Mouse (Mus musculus): ENCODE results near the gene Exoc6b. TPM values are rescaled to one million over a fixed set of nuclear protein-coding genes. Genes with fewer than 3 reads are reported as not detected.

The Exoc6b gene
- total RNA-seq, 2 experiments from 2014 or later: 9.8 to 11.7 TPM

DNA sequence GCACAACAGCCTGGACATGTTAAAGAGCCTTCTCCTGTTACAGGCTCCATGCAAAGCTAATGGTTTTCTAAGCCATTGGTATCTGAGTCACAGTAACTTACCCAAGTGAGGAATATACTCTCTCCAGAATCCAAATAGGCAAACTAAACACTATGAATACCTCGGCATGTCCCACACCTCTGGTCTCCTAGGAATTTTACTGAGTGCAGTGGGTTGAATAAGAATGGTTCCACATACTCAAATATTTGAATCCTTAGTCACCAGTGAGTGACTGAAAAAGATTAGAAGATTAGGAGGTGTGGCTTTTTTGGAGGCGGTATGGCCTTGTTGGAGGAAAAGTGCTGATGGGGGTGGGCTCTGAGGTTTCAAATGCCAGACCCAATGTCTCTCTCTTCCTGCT is 55.4 kb downstream of the Exoc6b start:
- no peak for DNase-seq
- intact Hi-C loops (cut with DNase I; ENCODE audit: low total_unique reads): loop anchor here (5.0 kb wide), 1 partner anchor 92 kb away; no protein-coding TSS in a partner anchor

DNA sequence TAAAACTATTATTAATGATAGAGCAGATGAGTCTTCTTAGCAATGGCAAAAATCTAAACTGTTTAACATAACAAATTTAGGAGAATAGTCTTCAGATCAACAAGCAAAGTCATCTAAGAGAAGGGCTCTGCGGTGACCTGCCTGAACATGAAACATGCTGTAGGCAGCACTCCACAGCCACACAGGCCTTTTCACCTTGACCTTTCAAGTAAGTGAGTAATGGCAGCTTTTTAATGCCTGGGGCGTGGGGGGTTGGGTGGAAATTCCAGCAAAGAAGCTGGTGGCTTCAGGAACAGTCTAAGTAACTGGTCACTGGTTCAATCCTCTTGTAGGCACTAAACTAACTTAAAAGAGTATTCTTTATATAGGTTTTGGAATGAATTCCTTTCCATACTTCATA is 58.9 kb downstream of the Exoc6b start:
- no peak for DNase-seq
- intact Hi-C loops (cut with DNase I; ENCODE audit: low total_unique reads): loop anchor here (5.0 kb wide), 1 partner anchor 88 kb away; no protein-coding TSS in a partner anchor

DNA sequence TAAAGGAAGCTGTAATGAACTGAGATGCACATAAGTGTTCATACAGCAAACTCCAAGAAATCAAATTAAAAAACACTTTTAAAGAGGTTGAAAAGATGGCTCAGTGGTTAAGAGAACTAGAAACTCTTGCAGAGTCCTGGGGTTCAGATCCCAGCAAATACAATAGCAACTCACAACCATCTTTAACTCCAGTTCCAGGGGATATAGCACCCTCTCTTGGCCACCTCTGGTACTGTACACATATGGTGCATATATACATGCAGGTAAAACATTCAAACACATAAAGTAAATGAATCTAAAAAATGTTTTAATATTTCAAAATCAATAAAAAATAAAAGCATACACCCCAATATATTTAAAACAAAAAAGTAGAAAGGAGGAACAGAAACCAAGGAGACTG is 73.9 kb downstream of the Exoc6b start:
- no peak for DNase-seq
- intact Hi-C loops (cut with DNase I; ENCODE audit: low total_unique reads): no loop called here

GRCm38 (mm10) chr6:84976563-84976971 is 92.7 kb downstream of the Exoc6b start:
- peak; percentile 4 for DNase-seq
- intact Hi-C loops (cut with DNase I; ENCODE audit: low total_unique reads): no loop called here

DNA sequence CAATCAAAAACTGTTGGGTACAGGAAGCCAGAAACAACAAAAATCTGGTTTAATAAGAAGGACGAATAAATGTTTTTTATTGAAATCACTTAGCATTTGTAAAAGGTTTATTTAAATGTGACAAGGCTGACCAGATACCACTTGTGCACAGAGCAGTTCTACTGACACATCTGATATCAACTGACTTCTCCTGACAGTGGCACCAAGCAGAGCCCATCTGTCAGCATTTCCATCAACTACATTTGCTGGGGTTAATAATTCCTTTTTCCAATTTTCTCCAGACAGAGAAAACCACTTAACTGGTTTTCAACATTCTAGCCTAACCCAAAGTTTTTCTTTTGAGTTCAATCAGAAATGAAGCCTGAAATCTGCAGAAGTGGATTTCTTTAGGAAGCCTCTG is 100.8 kb downstream of the Exoc6b start:
- intact Hi-C loops (cut with DNase I; ENCODE audit: low total_unique reads): no loop called here
- DNase-seq: no peak

DNA sequence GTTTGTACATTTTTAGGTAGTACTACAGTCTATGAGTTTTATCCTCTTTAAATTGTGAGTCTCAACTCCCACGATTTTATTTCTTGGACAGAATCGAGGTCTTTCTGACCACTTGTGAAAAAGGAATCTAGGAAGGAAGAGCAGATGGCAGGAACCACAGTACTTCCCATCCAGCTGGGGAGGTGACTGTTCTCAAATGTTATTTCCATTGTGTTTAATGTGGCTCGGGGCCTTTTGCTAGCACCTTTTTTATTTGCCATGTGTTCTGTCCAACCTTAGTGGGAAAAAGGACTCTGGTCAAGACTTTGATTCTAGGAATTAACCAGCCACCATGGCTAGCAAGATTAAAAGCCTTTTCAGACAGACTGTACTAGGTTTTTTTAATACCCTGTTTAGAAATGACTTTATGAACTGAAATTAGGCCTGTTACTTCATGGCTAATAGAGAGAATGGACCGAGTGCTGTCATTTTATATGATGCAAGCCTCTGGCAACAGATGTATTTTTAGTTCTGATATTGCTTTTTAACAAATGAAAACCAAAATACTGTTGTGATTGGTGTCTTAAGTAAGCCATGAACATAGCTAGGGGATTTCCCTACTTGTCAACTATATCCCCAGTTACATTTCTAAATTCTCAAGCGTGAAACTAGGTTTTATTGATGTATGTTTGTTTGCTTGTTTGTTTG is 104.4 kb downstream of the Exoc6b start:
- DNase-seq: no peak
- intact Hi-C loops (cut with DNase I; ENCODE audit: low total_unique reads): no loop called here

DNA sequence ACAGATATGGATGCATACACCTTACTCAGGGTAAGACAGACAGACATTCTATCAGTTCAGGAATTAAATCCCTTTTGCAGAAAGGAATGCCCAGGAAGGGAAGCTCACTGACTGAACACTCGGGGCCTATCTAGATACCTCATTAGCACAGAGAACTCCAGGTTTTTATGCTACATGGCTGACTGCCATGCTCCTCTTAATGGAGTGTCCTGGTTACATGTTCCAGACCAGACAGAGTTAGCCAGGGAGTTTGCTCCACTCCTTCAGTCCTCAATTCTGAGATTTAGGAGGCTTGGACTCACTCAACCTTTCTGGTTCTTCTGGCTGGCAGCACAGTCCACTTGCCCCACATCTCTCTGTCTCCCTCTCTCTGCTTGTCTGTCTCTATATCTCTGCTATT is 106.3 kb downstream of the Exoc6b start:
- intact Hi-C loops (cut with DNase I; ENCODE audit: low total_unique reads): no loop called here
- no peak for DNase-seq

- DNase-seq: no peak
Observed at GRCm38 (mm10) chr6:84961763-84962162, 107.5 kb downstream of the Exoc6b start.

GRCm38 (mm10) chr6:84959520-84959919 is 109.8 kb downstream of the Exoc6b start:
- intact Hi-C loops (cut with DNase I; ENCODE audit: low total_unique reads): no loop called here
- DNase-seq: no peak

More at GRCm38 (mm10) chr6:84961763-84962162, 107.5 kb downstream of the Exoc6b start:
- intact Hi-C loops (cut with DNase I; ENCODE audit: low total_unique reads): no loop called here

- intact Hi-C loops (cut with DNase I; ENCODE audit: low total_unique reads): no loop called here
Observed at GRCm38 (mm10) chr6:84951621-84952020, 117.7 kb downstream of the Exoc6b start.

GRCm38 (mm10) chr6:84946569-84946968 is 122.7 kb downstream of the Exoc6b start:
- intact Hi-C loops (cut with DNase I; ENCODE audit: low total_unique reads): no loop called here
- no peak for DNase-seq

More at GRCm38 (mm10) chr6:84951621-84952020, 117.7 kb downstream of the Exoc6b start:
- no peak for DNase-seq

DNA sequence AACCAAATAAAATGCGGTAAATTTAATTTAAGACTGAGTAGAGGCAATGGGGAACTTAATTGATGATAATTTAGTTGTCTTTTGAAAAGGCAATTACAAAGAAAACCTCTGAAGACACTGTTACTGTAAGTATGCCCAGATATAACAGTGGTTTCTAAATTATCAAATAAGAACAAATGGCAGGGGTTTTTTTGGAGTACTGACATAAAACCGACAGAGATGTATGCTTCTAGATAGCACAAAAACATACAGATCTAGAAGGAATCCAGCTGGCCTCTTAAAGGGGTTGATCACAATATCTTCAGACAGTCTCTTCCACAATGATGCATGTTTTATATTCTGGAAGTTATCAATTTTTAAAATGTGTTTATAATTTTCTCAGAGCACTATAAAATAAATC is 123.2 kb downstream of the Exoc6b start:
- DNase-seq: no peak
- intact Hi-C loops (cut with DNase I; ENCODE audit: low total_unique reads): no loop called here

DNA sequence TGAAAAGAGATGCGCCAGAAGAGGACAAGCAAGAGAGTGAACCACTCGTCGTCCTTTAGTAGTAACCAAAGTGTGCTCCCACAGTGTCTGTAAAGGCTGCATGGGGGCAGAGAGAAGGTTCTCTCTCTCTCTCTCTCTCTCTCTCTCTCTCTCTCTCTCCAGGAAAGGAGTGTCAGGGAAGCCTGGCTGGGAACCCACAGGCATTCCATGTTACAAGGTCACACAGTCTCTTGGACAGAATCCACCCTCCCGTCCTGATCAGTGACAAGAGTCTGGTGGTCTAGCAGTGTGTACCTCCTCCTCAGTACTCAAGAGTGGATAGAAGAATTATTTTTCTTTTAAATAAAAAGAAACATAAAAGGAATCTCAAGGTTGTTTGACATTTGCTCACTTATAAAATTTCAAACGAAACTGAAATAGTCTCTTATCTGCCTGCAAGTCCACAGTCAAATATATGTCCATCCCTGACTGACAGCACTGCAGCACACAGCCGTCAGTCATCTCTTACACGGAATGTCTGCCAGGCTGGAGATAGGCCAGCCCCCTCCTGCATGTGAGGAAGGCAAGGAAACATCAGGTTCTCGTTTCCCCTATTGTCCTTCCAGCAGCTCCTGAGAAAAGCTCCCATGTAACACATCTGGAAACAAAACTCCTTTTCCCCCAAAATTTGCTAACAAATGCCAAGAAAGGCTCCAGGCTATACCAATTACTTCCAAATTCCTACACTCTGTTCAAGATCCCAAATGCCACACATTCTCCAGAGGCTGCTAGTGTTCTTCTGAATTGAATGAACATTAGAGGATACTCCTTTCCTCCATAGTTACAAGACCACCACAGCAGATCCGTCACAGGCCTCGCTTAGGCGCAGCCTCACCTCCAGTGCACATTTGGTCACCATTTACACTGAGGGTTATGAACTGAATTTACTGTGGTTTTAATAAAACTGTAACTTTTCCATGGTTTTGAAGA is 136.1 kb downstream of the Exoc6b start:
- DNase-seq: no peak
- intact Hi-C loops (cut with DNase I; ENCODE audit: low total_unique reads): no loop called here

- no peak for DNase-seq
- intact Hi-C loops (cut with DNase I; ENCODE audit: low total_unique reads): no loop called here
Observed at GRCm38 (mm10) chr6:84931051-84931450, 138.3 kb downstream of the Exoc6b start.

DNA sequence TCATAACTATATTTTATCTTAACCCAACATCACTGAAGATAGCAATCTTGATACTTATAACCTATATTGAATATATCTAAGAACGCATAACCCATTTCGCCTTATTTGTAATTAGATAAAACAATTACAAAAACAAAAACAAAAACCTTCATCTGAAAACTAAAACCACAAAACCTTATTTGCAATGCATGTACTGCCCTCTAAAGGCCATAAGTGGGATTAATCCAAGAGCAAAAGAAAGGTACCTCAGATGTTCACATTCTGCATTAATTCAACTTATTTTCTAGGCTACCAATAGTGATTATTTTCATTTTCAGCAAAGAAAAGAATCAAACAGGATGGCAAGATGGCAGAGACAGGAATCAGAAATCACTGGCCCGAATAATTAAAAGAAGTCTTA is 143.2 kb downstream of the Exoc6b start:
- DNase-seq: no peak
- intact Hi-C loops (cut with DNase I; ENCODE audit: low total_unique reads): no loop called here

- intact Hi-C loops (cut with DNase I; ENCODE audit: low total_unique reads): loop anchor here (5.0 kb wide), 1 partner anchor 89 kb away; no protein-coding TSS in a partner anchor
- peak; percentile 5 for DNase-seq
Observed at GRCm38 (mm10) chr6:84923760-84924221, 145.5 kb downstream of the Exoc6b start.

GRCm38 (mm10) chr6:84916291-84916690 is 153.0 kb downstream of the Exoc6b start:
- peak; percentile 36 for DNase-seq
- intact Hi-C loops (cut with DNase I; ENCODE audit: low total_unique reads): loop anchor here (10.0 kb wide), 2 partner anchors 321 to 511 kb away; partner anchors contain the start of gene Cyp26b1

- DNase-seq: no peak
- intact Hi-C loops (cut with DNase I; ENCODE audit: low total_unique reads): loop anchor here (10.0 kb wide), 2 partner anchors 318 to 508 kb away; partner anchors contain the start of gene Cyp26b1
Observed at GRCm38 (mm10) chr6:84912434-84912833, 156.9 kb downstream of the Exoc6b start.

DNA sequence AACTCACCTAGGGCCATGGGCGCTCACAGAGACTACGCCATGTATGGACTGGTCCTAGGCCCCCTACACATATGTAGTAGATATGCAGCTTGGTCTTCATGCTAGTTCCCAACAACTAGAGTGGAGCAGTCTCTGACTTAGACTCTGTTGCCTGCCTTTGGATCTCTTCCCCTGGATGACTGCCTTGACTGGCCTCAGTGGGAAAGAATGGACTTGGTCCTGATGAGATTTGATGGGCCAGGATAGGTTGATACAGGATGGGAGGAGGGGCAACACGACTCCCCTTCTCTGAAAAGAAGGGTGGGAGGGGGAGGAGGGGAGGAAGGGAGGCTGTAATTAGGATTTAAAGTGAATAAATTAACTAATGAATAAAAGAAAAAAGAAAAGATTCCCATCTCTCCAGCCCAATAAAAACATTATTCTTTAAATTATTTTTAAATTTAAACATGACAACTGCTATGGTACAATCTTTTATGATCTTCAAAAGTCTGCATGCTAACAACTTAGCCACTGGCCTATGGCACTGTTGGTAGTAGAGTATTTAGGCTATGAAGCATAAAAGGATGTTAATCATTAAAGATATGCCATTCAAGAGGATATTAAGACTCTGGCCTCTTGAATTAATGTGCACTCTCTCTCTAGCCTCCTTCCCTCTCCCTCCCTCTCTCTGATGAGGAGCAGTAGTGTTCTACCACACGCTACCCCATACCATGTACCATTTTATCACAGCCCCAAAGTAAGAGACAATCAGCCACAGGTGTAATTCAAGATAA is 170.1 kb downstream of the Exoc6b start:
- intact Hi-C loops (cut with DNase I; ENCODE audit: low total_unique reads): no loop called here
- no peak for DNase-seq

GRCm38 (mm10) chr6:84893773-84894095 is 175.6 kb downstream of the Exoc6b start:
- intact Hi-C loops (cut with DNase I; ENCODE audit: low total_unique reads): no loop called here
- no peak for DNase-seq
